Mouse (Mus musculus) heart, embryonic 13.5 days (tissue): ENCODE results near the gene Spg7. TPM values are rescaled to one million over a fixed set of nuclear protein-coding genes. Genes with fewer than 3 reads are reported as not detected.

Experiments
- ATAC-seq: fragments of 200-750 bp; cut with Nextera tagmentation; 2 replicates; pipeline ENCODE4 v1.8.0; 2017; ENCODE audit warnings: moderate TSS enrichment; ENCODE audit not compliant: insufficient number of reproducible peaks, low FRiP score, low TSS enrichment; ENCODE audit errors: extremely low read depth
- H3K27ac ChIP-seq: fragments of 300-500 bp; sonication (generic); replicated peaks from 2 replicates; pipeline ENCODE4 v1.5.1; 2015; ENCODE audit warnings: moderate library complexity, mild to moderate bottlenecking, inconsistent platforms
- H3K27me3 ChIP-seq: fragments of 300-500 bp; sonication (generic); replicated peaks from 2 replicates; pipeline ENCODE4 v1.6.1; 2015; ENCODE audit warnings: mild to moderate bottlenecking, inconsistent platforms
- H3K36me3 ChIP-seq: fragments of 300-500 bp; sonication (generic); 2 replicates; pipeline ENCODE4 v1.6.1; 2015; ENCODE audit warnings: mild to moderate bottlenecking, inconsistent platforms
- H3K4me1 ChIP-seq: fragments of 300-500 bp; sonication (generic); 2 replicates; pipeline ENCODE4 v1.6.1; 2015; ENCODE audit warnings: inconsistent platforms
- H3K4me2 ChIP-seq: fragments of 300-500 bp; sonication (generic); 2 replicates; pipeline ENCODE4 v1.6.1; 2015; ENCODE audit warnings: inconsistent platforms, mild to moderate bottlenecking, moderate library complexity
- H3K4me3 ChIP-seq: fragments of 300-500 bp; sonication (generic); 2 replicates; pipeline ENCODE4 v1.5.1; 2015; ENCODE audit warnings: moderate library complexity, mild to moderate bottlenecking, inconsistent platforms
- H3K9ac ChIP-seq: fragments of 300-500 bp; sonication (generic); 2 replicates; pipeline ENCODE4 v1.6.1; 2015; ENCODE audit warnings: inconsistent platforms, mild to moderate bottlenecking, moderate library complexity
- H3K9me3 ChIP-seq: fragments of 300-500 bp; sonication (generic); 2 replicates; pipeline ENCODE4 v1.6.1; 2016; ENCODE audit warnings: inconsistent platforms
- WGBS: fragments of 180-500 bp; shearing (Covaris S2); methylation state at CpG from one replicate; pipeline ENCODE4 v1.1.7; 2015; ENCODE audit warnings: mixed read lengths; 5-methylcytosine and 5-hydroxymethylcytosine counted together
- microRNA-seq: library from miRNA; unstranded; fragments of <30 nt; microRNA quantifications from one replicate; pipeline ENCODE4, GENCODE M21; 2016
- polyA plus RNA-seq: library from polyadenylated mRNA; unstranded; fragments of >200 nt; fragmentation: Nextera tagmentation; extraction: Ambion mirVana; gene quantifications from 2 replicates; pipeline ENCODE4 v1.2.1, GENCODE M21; 2015

Gene Spg7
- polyA plus RNA-seq, 1 experiment from 2014 or later, result 62.2 TPM

GRCm38 (mm10) chr8:123135806-123136205 is 73.1 kb downstream of the Spg7 start:
- ATAC-seq, result no peak
- Histone ChIP-seq H3K4me2 (no peak overlapping the region), H3K9me3 (peaks cover 3% of the 10 kb centered on the region; the same call in 1 of the 2 replicates), H3K9ac (no peak overlapping the region), H3K27ac (no peak overlapping the region), H3K4me1 (peaks cover 32% of the 10 kb centered on the region), H3K4me3 (no peak overlapping the region), H3K27me3 (no peaks in the 10 kb centered on the region), H3K36me3 (no peaks in the 10 kb centered on the region)
- 55% methylated on average over 9 of the region's 9 CpGs for WGBS

GRCm38 (mm10) chr8:123136287-123136686 is 73.5 kb downstream of the Spg7 start:
- H3K9ac ChIP-seq, result no peak overlapping the region
- no peaks in the 10 kb centered on the region for H3K36me3 ChIP-seq
- H3K4me3 ChIP-seq, result no peak overlapping the region
- peaks cover 3% of the 10 kb centered on the region; the same call in 1 of the 2 replicates for H3K9me3 ChIP-seq
- H3K27me3 ChIP-seq, result no peaks in the 10 kb centered on the region
- no peak overlapping the region for H3K4me2 ChIP-seq
- WGBS, result 73% methylated on average over 9 of the region's 9 CpGs
- ATAC-seq, result no peak
- peaks cover 32% of the 10 kb centered on the region for H3K4me1 ChIP-seq
- H3K27ac ChIP-seq, result no peak overlapping the region

- H3K9ac ChIP-seq, result peak overlapping the region; percentile 41
- no peak overlapping the region for H3K4me3 ChIP-seq
- no peak overlapping the region for H3K4me2 ChIP-seq
- H3K9me3 ChIP-seq, result peaks cover 3% of the 10 kb centered on the region; the same call in 1 of the 2 replicates
- H3K27me3 ChIP-seq, result no peaks in the 10 kb centered on the region
- 6% methylated on average over 2 of the region's 2 CpGs for WGBS
- peak; percentile 59; the same call in 1 of the 2 replicates for ATAC-seq
- peaks cover 41% of the 10 kb centered on the region for H3K4me1 ChIP-seq
- H3K36me3 ChIP-seq, result no peaks in the 10 kb centered on the region
- H3K27ac ChIP-seq, result peak overlapping the region; percentile 74
Observed at GRCm38 (mm10) chr8:123137645-123138077, 74.9 kb downstream of the Spg7 start.

GRCm38 (mm10) chr8:123138741-123139140 is 76.0 kb downstream of the Spg7 start:
- 64% methylated on average over 4 of the region's 4 CpGs for WGBS
- no peak overlapping the region for H3K4me3 ChIP-seq
- H3K27me3 ChIP-seq, result no peaks in the 10 kb centered on the region
- no peaks in the 10 kb centered on the region for H3K36me3 ChIP-seq
- H3K9me3 ChIP-seq, result no peaks in the 10 kb centered on the region
- no peak overlapping the region for H3K27ac ChIP-seq
- ATAC-seq, result no peak
- no peak overlapping the region for H3K4me2 ChIP-seq
- H3K9ac ChIP-seq, result no peak overlapping the region
- peaks cover 42% of the 10 kb centered on the region for H3K4me1 ChIP-seq

- Histone ChIP-seq H3K36me3 (no peaks in the 10 kb centered on the region), H3K9ac (no peak overlapping the region), H3K27ac (peak overlapping the region; percentile 40), H3K4me3 (no peak overlapping the region), H3K27me3 (no peaks in the 10 kb centered on the region), H3K4me2 (no peak overlapping the region), H3K9me3 (no peaks in the 10 kb centered on the region), H3K4me1 (peaks cover 29% of the 10 kb centered on the region)
- 64% methylated on average over 14 of the region's 14 CpGs for WGBS
- no peak for ATAC-seq
Observed at GRCm38 (mm10) chr8:123141741-123142462, 79.2 kb downstream of the Spg7 start.

- H3K4me1 ChIP-seq, result peaks cover 13% of the 10 kb centered on the region
- H3K9ac ChIP-seq, result no peak overlapping the region
- no peak overlapping the region for H3K4me3 ChIP-seq
- no peak overlapping the region for H3K27ac ChIP-seq
- no peaks in the 10 kb centered on the region for H3K9me3 ChIP-seq
- H3K27me3 ChIP-seq, result no peaks in the 10 kb centered on the region
- WGBS, result 48% methylated on average over 6 of the region's 6 CpGs
- no peak overlapping the region for H3K4me2 ChIP-seq
- no peak for ATAC-seq
- H3K36me3 ChIP-seq, result no peaks in the 10 kb centered on the region
Observed at GRCm38 (mm10) chr8:123145279-123145678, 82.5 kb downstream of the Spg7 start.

- Histone ChIP-seq H3K27me3 (no peaks in the 10 kb centered on the region), H3K36me3 (no peaks in the 10 kb centered on the region), H3K27ac (no peak overlapping the region), H3K9ac (no peak overlapping the region), H3K4me1 (peaks cover 13% of the 10 kb centered on the region), H3K4me3 (no peak overlapping the region), H3K9me3 (no peaks in the 10 kb centered on the region), H3K4me2 (no peak overlapping the region)
- ATAC-seq, result no peak
- WGBS, result 77% methylated on average over 7 of the region's 7 CpGs
Observed at GRCm38 (mm10) chr8:123146390-123146789, 83.6 kb downstream of the Spg7 start.

Small RNA genes within 50 kb of the gene (microRNA-seq; reads per million reads assigned to microRNA genes)
- gene Mir7079 (not detected), gene Mir7080 (0.82 reads per million)

Other genes with a start within 250 kb of the Spg7 start
- gene Cdh15, start 215.0 kb upstream of the Spg7 start, polyA plus RNA-seq, result 0.47 and 0.55 TPM in 2 replicates
- gene Ankrd11, start 20.7 kb upstream of the Spg7 start, polyA plus RNA-seq, result 18.8 and 20.3 TPM in 2 replicates
- gene Rpl13, start 39.4 kb downstream of the Spg7 start, polyA plus RNA-seq, result 938 and 957 TPM in 2 replicates
- gene Cpne7, start 54.4 kb downstream of the Spg7 start, polyA plus RNA-seq, result 0.19 and 0.24 TPM in 2 replicates
- 4.0 and 7.5 TPM in 2 replicates for gene Sult5a1, start 95.4 kb downstream of the Spg7 start, polyA plus RNA-seq
- 2.5 and 3.3 TPM in 2 replicates for gene Dpep1, start 123.3 kb downstream of the Spg7 start, polyA plus RNA-seq
- 91.2 and 99.4 TPM in 2 replicates for gene Chmp1a, start 149.8 kb downstream of the Spg7 start, polyA plus RNA-seq
- 3.7 TPM in 2 replicates for gene Spata33, start 149.9 kb downstream of the Spg7 start, polyA plus RNA-seq
- gene Cdk10, start 161.9 kb downstream of the Spg7 start, polyA plus RNA-seq, result 19.5 and 20.5 TPM in 2 replicates
- 3.1 and 3.2 TPM in 2 replicates for gene Spata2l, start 173.3 kb downstream of the Spg7 start, polyA plus RNA-seq
- gene Zfp276, start 191.3 kb downstream of the Spg7 start, polyA plus RNA-seq, result 12.7 and 13.5 TPM in 2 replicates
- 18.1 and 18.5 TPM in 2 replicates for gene Vps9d1, start 191.4 kb downstream of the Spg7 start, polyA plus RNA-seq